Mouse (Mus musculus) CD4-positive, CD25-positive, alpha-beta regulatory T cell, adult 4 months (primary cell): Measurements from ENCODE around the gene Pelo. TPM values are rescaled to one million over a fixed set of nuclear protein-coding genes. Genes with fewer than 3 reads are reported as not detected.

ENCODE experiments used
- polyA plus RNA-seq, 2 experiments: library from polyadenylated mRNA; unstranded; fragments of 100-300 nt; shearing (Covaris generic); gene quantifications; one replicate each; pipeline ENCODE4 v1.2.1; 2017

The Pelo gene
- polyA plus RNA-seq, 2 experiments from 2014 or later: 1.3 to 4.1 TPM

Other genes starting within 250 kb of the Pelo start
- gene Itga2, start 158.1 kb downstream of the Pelo start, polyA plus RNA-seq: 1 to 10 TPM; 5.8 to 7.8 TPM
- gene Gm49395, start 11.7 kb upstream of the Pelo start, polyA plus RNA-seq: 1 to 10 TPM in 1 of 2 experiments, not detected in 1; 1.6 TPM
- gene Itga1, start 11.8 kb upstream of the Pelo start, polyA plus RNA-seq: under 1 TPM; 0.18 to 0.23 TPM